Mouse (Mus musculus) bone marrow, adult 2 months (tissue): ENCODE results near the gene Arhgap19. TPM values are rescaled to one million over a fixed set of nuclear protein-coding genes. Genes with fewer than 3 reads are reported as not detected.

Experiments used
- H3K27ac ChIP-seq: fragments of 200-500 bp; 2 replicates; pipeline ENCODE4 v1.5.1; 2012; ENCODE audit warnings: low read depth, mild to moderate bottlenecking, control low read depth, inconsistent platforms, low read length; ENCODE audit not compliant: control insufficient read depth, poor library complexity, insufficient read depth
- H3K4me1 ChIP-seq: fragments of 200-500 bp; 2 replicates; pipeline ENCODE4 v1.6.1; 2011; ENCODE audit warnings: low read length; ENCODE audit not compliant: control insufficient read depth, insufficient read depth
- H3K4me3 ChIP-seq: fragments of 200-500 bp; replicated peaks from 2 replicates; pipeline ENCODE3; 2011; ENCODE audit warnings: mild to moderate bottlenecking, low read depth, low read length, control low read depth; ENCODE audit not compliant: control insufficient read depth
- CTCF ChIP-seq: fragments of 200-500 bp; IDR thresholded peaks from 2 replicates; pipeline ENCODE4 v1.5.1; 2011; ENCODE audit warnings: low read length, control low read depth; ENCODE audit not compliant: control insufficient read depth, insufficient read depth
- POLR2A ChIP-seq: fragments of 200-500 bp; IDR thresholded peaks from 2 replicates; pipeline ENCODE4 v1.6.1; 2011; ENCODE audit warnings: low read depth, mild to moderate bottlenecking, control low read depth, low read length, borderline replicate concordance; ENCODE audit not compliant: control insufficient read depth
- WGBS: fragments of 180-500 bp; shearing (Covaris S2); methylation state at CpG from one replicate; pipeline ENCODE4 v1.1.7; 2018; 5-methylcytosine and 5-hydroxymethylcytosine counted together
- polyA plus RNA-seq: library from polyadenylated mRNA; stranded (reverse); fragments of >200 nt; gene quantifications from 2 replicates; pipeline ENCODE4 v1.2.4, GENCODE M21; 2011; ENCODE audit warnings: low replicate concordance; ENCODE audit not compliant: missing spikeins, insufficient read depth, insufficient read length

The Arhgap19 gene
- polyA plus RNA-seq, 1 experiment, result 25.5 TPM

GRCm38 (mm10) chr19:41800451-41800850, 1.4 kb downstream of the Arhgap19 start:
- 56% methylated on average over 6 of the region's 6 CpGs for WGBS
- Histone ChIP-seq H3K4me1 (peaks cover 9% of the 10 kb centered on the region; the same call in 1 of the 2 replicates), H3K27ac (no peak overlapping the region), H3K4me3 (peak overlapping the region; percentile 53)
- no peak for TF ChIP-seq CTCF
- no peak for TF ChIP-seq POLR2A

- peaks cover 9% of the 10 kb centered on the region; the same call in 1 of the 2 replicates for H3K4me1 ChIP-seq
- H3K4me3 ChIP-seq, result no peak overlapping the region
- TF ChIP-seq CTCF, result no peak
- TF ChIP-seq POLR2A, result no peak
- WGBS, result 41% methylated on average over 6 of the region's 6 CpGs
- H3K27ac ChIP-seq, result peak overlapping the region; percentile 66
Observed at GRCm38 (mm10) chr19:41797536-41797935, 4.3 kb downstream of the Arhgap19 start.

- Histone ChIP-seq H3K4me3 (peak overlapping the region; percentile 20), H3K4me1 (peaks cover 9% of the 10 kb centered on the region; the same call in 1 of the 2 replicates), H3K27ac (peak overlapping the region; percentile 65)
- TF ChIP-seq CTCF (no peak), POLR2A (no peak)
- 20% methylated on average over 12 of the region's 12 CpGs for WGBS
Observed at GRCm38 (mm10) chr19:41796789-41797327, 5.0 kb downstream of the Arhgap19 start.

- H3K27ac ChIP-seq, result peak overlapping the region; percentile 39; the same call in 1 of the 2 replicates
- peaks cover 9% of the 10 kb centered on the region; the same call in 1 of the 2 replicates for H3K4me1 ChIP-seq
- no peak overlapping the region for H3K4me3 ChIP-seq
- TF ChIP-seq POLR2A (no peak), CTCF (no peak)
- WGBS, result 5% methylated on average over 3 of the region's 3 CpGs
Observed at GRCm38 (mm10) chr19:41796148-41796760, 5.6 kb downstream of the Arhgap19 start.

DNA sequence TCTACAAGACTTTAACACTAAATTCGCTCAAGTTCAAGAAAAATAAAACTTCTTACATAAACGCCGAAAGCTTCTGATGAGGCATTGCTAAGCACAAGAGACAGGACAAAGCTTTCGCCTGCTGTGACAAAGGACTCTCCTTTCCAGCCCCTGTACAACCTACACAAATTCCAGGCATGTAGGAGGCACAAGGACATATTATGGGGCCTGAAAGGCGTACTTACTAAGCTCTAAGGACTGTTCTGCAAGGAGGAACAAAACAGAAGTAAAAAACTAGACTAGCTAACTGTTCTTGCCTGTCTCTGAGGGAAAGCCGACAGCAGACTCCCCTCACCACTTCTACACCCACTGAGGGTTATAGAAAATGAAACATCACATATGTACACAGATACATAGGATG, 6.9 kb downstream of the Arhgap19 start:
- 84% methylated on average over 6 of the region's 6 CpGs for WGBS
- H3K4me3 ChIP-seq, result no peak overlapping the region
- no peak overlapping the region for H3K27ac ChIP-seq
- H3K4me1 ChIP-seq, result peaks cover 4% of the 10 kb centered on the region; the same call in 1 of the 2 replicates
- no peak for TF ChIP-seq CTCF
- no peak for TF ChIP-seq POLR2A

- TF ChIP-seq POLR2A (no peak), CTCF (no peak)
- Histone ChIP-seq H3K27ac (no peak overlapping the region), H3K4me1 (peaks cover 3% of the 10 kb centered on the region; the same call in 1 of the 2 replicates), H3K4me3 (no peak overlapping the region)
Observed at GRCm38 (mm10) chr19:41794017-41794416, 7.8 kb downstream of the Arhgap19 start.

DNA sequence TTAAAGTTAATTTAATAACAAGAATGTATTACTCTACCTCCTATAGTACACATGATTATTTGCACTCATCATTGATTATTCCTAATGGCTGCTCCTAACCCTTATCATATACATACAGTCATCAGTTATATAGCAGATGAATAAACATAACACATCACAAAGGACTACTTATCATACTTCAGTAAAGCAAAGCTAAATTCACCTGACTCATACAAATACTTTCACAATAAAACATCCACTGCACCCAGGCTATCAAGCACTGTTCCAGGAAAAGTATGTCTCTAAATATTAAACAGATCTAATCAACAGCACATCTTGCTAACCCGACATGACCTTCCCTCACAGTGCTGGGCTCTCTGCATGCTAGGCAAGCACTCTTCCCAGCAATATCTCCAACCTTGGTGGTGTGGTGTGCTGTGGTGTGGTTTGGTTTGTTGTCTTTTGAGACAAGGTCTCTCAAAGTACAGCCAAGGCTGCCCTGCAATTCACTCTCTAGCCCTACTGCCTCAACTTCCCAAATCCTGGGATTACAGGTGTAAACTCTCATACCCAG, 8.8 kb downstream of the Arhgap19 start:
- H3K27ac ChIP-seq, result no peak overlapping the region
- no peak overlapping the region for H3K4me3 ChIP-seq
- TF ChIP-seq CTCF (no peak), POLR2A (no peak)
- 54% methylated on average over 1 of the region's 1 CpGs for WGBS
- peaks cover 3% of the 10 kb centered on the region; the same call in 1 of the 2 replicates for H3K4me1 ChIP-seq

DNA sequence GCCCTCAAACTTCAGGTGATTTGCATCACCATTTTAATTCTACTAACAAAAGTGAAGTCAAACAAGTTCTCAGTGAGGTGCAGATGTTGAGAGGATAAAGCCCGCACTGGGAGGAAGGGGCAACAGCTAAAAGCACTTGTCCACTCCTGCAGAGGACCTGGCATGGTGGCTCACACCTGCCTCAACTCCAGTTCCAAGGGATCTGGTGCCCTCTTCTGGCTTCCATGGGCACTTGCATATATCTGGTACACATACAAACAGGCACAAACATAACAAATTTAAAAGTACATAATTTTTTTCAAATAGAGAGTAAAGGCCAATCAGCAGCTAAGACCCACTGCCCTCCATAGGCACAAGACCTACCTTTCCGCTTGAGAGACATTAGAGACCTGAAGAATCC, 10.5 kb downstream of the Arhgap19 start:
- Histone ChIP-seq H3K4me3 (no peak overlapping the region), H3K27ac (no peak overlapping the region), H3K4me1 (peaks cover 1% of the 10 kb centered on the region; the same call in 1 of the 2 replicates)
- 95% methylated on average over 2 of the region's 2 CpGs for WGBS
- TF ChIP-seq POLR2A (no peak), CTCF (peak; percentile 59)
